Mouse (Mus musculus): ENCODE measurements around the gene Rcsd1. TPM values are rescaled to one million over a fixed set of nuclear protein-coding genes. Genes with fewer than 3 reads are reported as not detected.

Gene Rcsd1
- polyA plus RNA-seq, 1 experiment from 2014 or later, result 10.3 TPM

- H3K4me3 ChIP-seq, result peak overlapping the region; percentile 86
- whole genome bisulfite sequencing, result under 1% methylated on average over 16 of the region's 16 CpGs
- no peaks in the 10 kb centered on the region for H3K36me3 ChIP-seq (replicated peaks)
- H3K9me3 ChIP-seq, result no peaks in the 10 kb centered on the region
- peak; percentile 82 for DNase-seq (ENCODE audit: low spot score)
- H3K27me3 ChIP-seq (replicated peaks; ENCODE audit: low read depth, poor library complexity, severe bottlenecking), result no peaks in the 10 kb centered on the region
- H3K4me1 ChIP-seq, result peaks cover 7% of the 10 kb centered on the region
- peak overlapping the region; percentile 99 for H3K27ac ChIP-seq (replicated peaks)
These were observed 66.7 kb downstream of the Rcsd1 start for GRCm38 (mm10) chr1:165642780-165643311.

- WGBS, result under 1% methylated on average over 75 of the region's 75 CpGs
- peaks cover 7% of the 10 kb centered on the region for H3K4me1 ChIP-seq
- H3K27ac ChIP-seq (replicated peaks), result peak overlapping the region; percentile 99
- H3K36me3 ChIP-seq (replicated peaks), result no peaks in the 10 kb centered on the region
- DNase-seq (ENCODE audit: low spot score), result peak; percentile 87
- H3K27me3 ChIP-seq (replicated peaks; ENCODE audit: low read depth, poor library complexity, severe bottlenecking), result no peaks in the 10 kb centered on the region
- H3K9me3 ChIP-seq, result no peaks in the 10 kb centered on the region
- H3K4me3 ChIP-seq, result peak overlapping the region; percentile 86
These were observed 67.5 kb downstream of the Rcsd1 start for GRCm38 (mm10) chr1:165641786-165642771.

GRCm38 (mm10) chr1:165641271-165641771, 68.2 kb downstream of the Rcsd1 start:
- peak; percentile 76 for DNase-seq (ENCODE audit: low spot score)
- WGBS, result 5% methylated on average over 16 of the region's 16 CpGs
- Histone ChIP-seq H3K4me1 (peaks cover 8% of the 10 kb centered on the region), H3K27me3 (replicated peaks; ENCODE audit: low read depth, poor library complexity, severe bottlenecking) (no peaks in the 10 kb centered on the region), H3K4me3 (peak overlapping the region; percentile 86), H3K27ac (replicated peaks) (peak overlapping the region; percentile 99; the same call in 1 of the 2 replicates), H3K9me3 (no peaks in the 10 kb centered on the region), H3K36me3 (replicated peaks) (no peaks in the 10 kb centered on the region)

GRCm38 (mm10) chr1:165636289-165636688, 73.3 kb downstream of the Rcsd1 start:
- Histone ChIP-seq H3K27ac (replicated peaks) (no peak overlapping the region), H3K4me3 (no peak overlapping the region), H3K4me1 (peaks cover 47% of the 10 kb centered on the region), H3K9me3 (no peaks in the 10 kb centered on the region), H3K27me3 (replicated peaks; ENCODE audit: low read depth, poor library complexity, severe bottlenecking) (no peaks in the 10 kb centered on the region), H3K36me3 (replicated peaks) (no peaks in the 10 kb centered on the region)
- DNase-seq (ENCODE audit: low spot score), result no peak
- WGBS, result 61% methylated on average over 8 of the region's 8 CpGs

GRCm38 (mm10) chr1:165635055-165635897, 74.3 kb downstream of the Rcsd1 start:
- H3K27me3 ChIP-seq (replicated peaks; ENCODE audit: low read depth, poor library complexity, severe bottlenecking), result no peaks in the 10 kb centered on the region
- peak; percentile 25 for DNase-seq (ENCODE audit: low spot score)

GRCm38 (mm10) chr1:165634151-165634884, 75.2 kb downstream of the Rcsd1 start, which contains the start of gene Mpzl1:
Gene Mpzl1, minus strand, starts transcription at chr1:165634538.
- Histone ChIP-seq H3K9me3 (no peaks in the 10 kb centered on the region), H3K4me3 (peak within 1 kb of the TSS; percentile 79), H3K27ac (replicated peaks) (peak within 1 kb of the TSS; percentile 95), H3K36me3 (replicated peaks) (no peaks in the 10 kb centered on the region), H3K4me1 (peaks cover 60% of the 10 kb centered on the region), H3K27me3 (replicated peaks; ENCODE audit: low read depth, poor library complexity, severe bottlenecking) (no peaks in the 10 kb centered on the region)
- peak; percentile 100 for DNase-seq (ENCODE audit: low spot score)
- under 1% methylated on average over 73 of the region's 73 CpGs for WGBS

More at GRCm38 (mm10) chr1:165635055-165635897, 74.3 kb downstream of the Rcsd1 start:
- no peaks in the 10 kb centered on the region for H3K9me3 ChIP-seq
- H3K4me1 ChIP-seq, result peaks cover 54% of the 10 kb centered on the region
- WGBS, result 21% methylated on average over 17 of the region's 17 CpGs
- H3K4me3 ChIP-seq, result peak overlapping the region; percentile 79
- no peaks in the 10 kb centered on the region for H3K36me3 ChIP-seq (replicated peaks)
- H3K27ac ChIP-seq (replicated peaks), result peak overlapping the region; percentile 95

- Histone ChIP-seq H3K36me3 (replicated peaks) (0 out of 2 replicates have a peak, but pooled peaks cover under 1% of the 10 kb centered on the region), H3K27ac (replicated peaks) (peak overlapping the region; percentile 95), H3K4me3 (peak overlapping the region; percentile 79), H3K9me3 (no peaks in the 10 kb centered on the region), H3K4me1 (peaks cover 61% of the 10 kb centered on the region), H3K27me3 (replicated peaks; ENCODE audit: low read depth, poor library complexity, severe bottlenecking) (no peaks in the 10 kb centered on the region)
- WGBS, result 6% methylated on average over 12 of the region's 12 CpGs
- no peak for DNase-seq (ENCODE audit: low spot score)
These were observed 76.2 kb downstream of the Rcsd1 start for GRCm38 (mm10) chr1:165633345-165633744.

GRCm38 (mm10) chr1:165631136-165631535, 78.4 kb downstream of the Rcsd1 start:
- no peak for DNase-seq (ENCODE audit: low spot score)
- Histone ChIP-seq H3K9me3 (no peaks in the 10 kb centered on the region), H3K27ac (replicated peaks) (no peak overlapping the region), H3K4me1 (peaks cover 57% of the 10 kb centered on the region), H3K27me3 (replicated peaks; ENCODE audit: low read depth, poor library complexity, severe bottlenecking) (no peaks in the 10 kb centered on the region), H3K36me3 (replicated peaks) (peaks cover 13% of the 10 kb centered on the region), H3K4me3 (no peak overlapping the region)
- 88% methylated on average over 8 of the region's 8 CpGs for WGBS

- Histone ChIP-seq H3K4me3 (0 out of 2 replicates have a peak overlapping the region, but pooled peaks have one; percentile 13), H3K27me3 (replicated peaks; ENCODE audit: low read depth, poor library complexity, severe bottlenecking) (no peaks in the 10 kb centered on the region), H3K36me3 (replicated peaks) (peaks cover 21% of the 10 kb centered on the region), H3K9me3 (no peaks in the 10 kb centered on the region), H3K4me1 (peaks cover 46% of the 10 kb centered on the region), H3K27ac (replicated peaks) (no peak overlapping the region; the same call in 1 of the 2 replicates)
- no peak for DNase-seq (ENCODE audit: low spot score)
- WGBS, result 26% methylated on average over 8 of the region's 8 CpGs
These were observed 79.6 kb downstream of the Rcsd1 start for GRCm38 (mm10) chr1:165629975-165630374.

GRCm38 (mm10) chr1:165628603-165629002, 81.0 kb downstream of the Rcsd1 start:
- WGBS, result 80% methylated on average over 1 of the region's 1 CpGs
- no peak overlapping the region for H3K27ac ChIP-seq (replicated peaks)
- H3K4me1 ChIP-seq, result peaks cover 40% of the 10 kb centered on the region
- H3K36me3 ChIP-seq (replicated peaks), result peaks cover 21% of the 10 kb centered on the region
- no peaks in the 10 kb centered on the region for H3K9me3 ChIP-seq
- no peak overlapping the region for H3K4me3 ChIP-seq
- H3K27me3 ChIP-seq (replicated peaks; ENCODE audit: low read depth, poor library complexity, severe bottlenecking), result no peaks in the 10 kb centered on the region
- DNase-seq (ENCODE audit: low spot score), result no peak

- Histone ChIP-seq H3K4me3 (no peak overlapping the region), H3K27me3 (replicated peaks; ENCODE audit: low read depth, poor library complexity, severe bottlenecking) (no peaks in the 10 kb centered on the region), H3K27ac (replicated peaks) (no peak overlapping the region), H3K4me1 (peaks cover 17% of the 10 kb centered on the region), H3K9me3 (no peaks in the 10 kb centered on the region), H3K36me3 (replicated peaks) (peaks cover 33% of the 10 kb centered on the region)
- WGBS, result 92% methylated on average over 5 of the region's 5 CpGs
- no peak for DNase-seq (ENCODE audit: low spot score)
These were observed 83.7 kb downstream of the Rcsd1 start for GRCm38 (mm10) chr1:165625896-165626295.

All from embryonic facial prominence, embryonic 10.5 days (tissue).